Mouse (Mus musculus) neural tube, embryonic 14.5 days (tissue): Measurements from ENCODE around the gene Hist1h2af. TPM values are rescaled to one million over a fixed set of nuclear protein-coding genes. Genes with fewer than 3 reads are reported as not detected.
A peak's percentile ranks its signal among the peaks of the same experiment; 100 is the strongest.
"Not testable (repeated sequence)": the region's sequence is repeated elsewhere in the genome, so short reads cannot be mapped to it uniquely, and the experiment has no call there.

ENCODE experiments used
- ATAC-seq: fragments of 200-750 bp; cut with Nextera tagmentation; 2 replicates; pipeline ENCODE4 v1.8.0; 2017; ENCODE audit warnings: low read depth, mild to moderate bottlenecking, moderate TSS enrichment, moderate library complexity
- H3K27ac ChIP-seq: fragments of 300-500 bp; sonication (generic); 2 replicates; pipeline ENCODE4 v1.5.1; 2014; ENCODE audit warnings: low read depth, mild to moderate bottlenecking, control low read depth, low read length, moderate library complexity, mixed read lengths
- H3K27me3 ChIP-seq: fragments of 300-500 bp; sonication (generic); 2 replicates; pipeline ENCODE4 v1.6.1; 2014; ENCODE audit warnings: low read length; ENCODE audit not compliant: control insufficient read depth, insufficient read depth
- H3K36me3 ChIP-seq: fragments of 300-500 bp; sonication (generic); 2 replicates; pipeline ENCODE4 v1.6.1; 2014; ENCODE audit warnings: low read length, mixed read lengths; ENCODE audit not compliant: control insufficient read depth, insufficient read depth
- H3K4me1 ChIP-seq: fragments of 300-500 bp; sonication (generic); 2 replicates; pipeline ENCODE4 v1.6.1; 2014; ENCODE audit warnings: low read length; ENCODE audit not compliant: control insufficient read depth, insufficient read depth
- H3K4me2 ChIP-seq: fragments of 300-500 bp; sonication (generic); 2 replicates; pipeline ENCODE4 v1.6.1; 2014; ENCODE audit warnings: mild to moderate bottlenecking, low read depth, low read length, control low read depth
- H3K4me3 ChIP-seq: fragments of 300-500 bp; sonication (generic); 2 replicates; pipeline ENCODE4 v1.5.1; 2014; ENCODE audit warnings: low read depth, low read length, control low read depth, mixed read lengths
- H3K9ac ChIP-seq: fragments of 300-500 bp; sonication (generic); replicated peaks from 2 replicates; pipeline ENCODE4 v1.6.1; 2014; ENCODE audit warnings: low read depth, mild to moderate bottlenecking, control low read depth, low read length, mixed read lengths
- H3K9me3 ChIP-seq: fragments of 300-500 bp; sonication (generic); 2 replicates; pipeline ENCODE4 v1.6.1; 2016; ENCODE audit warnings: low read length; ENCODE audit not compliant: control insufficient read depth
- WGBS: fragments of 180-500 bp; shearing (Covaris S2); extraction: QIAGEN DNeasy Blood & Tissue Kit; methylation state at CpG from one replicate; pipeline ENCODE4 v1.1.7; 2014; 5-methylcytosine and 5-hydroxymethylcytosine counted together
- polyA plus RNA-seq: library from polyadenylated mRNA; unstranded; fragments of >200 nt; fragmentation: Nextera tagmentation; extraction: Ambion mirVana; gene quantifications from 2 replicates; pipeline ENCODE4 v1.2.1, GENCODE M21; 2014

Hist1h2af gene
- polyA plus RNA-seq, 1 experiment from 2014 or later: not detected

DNA sequence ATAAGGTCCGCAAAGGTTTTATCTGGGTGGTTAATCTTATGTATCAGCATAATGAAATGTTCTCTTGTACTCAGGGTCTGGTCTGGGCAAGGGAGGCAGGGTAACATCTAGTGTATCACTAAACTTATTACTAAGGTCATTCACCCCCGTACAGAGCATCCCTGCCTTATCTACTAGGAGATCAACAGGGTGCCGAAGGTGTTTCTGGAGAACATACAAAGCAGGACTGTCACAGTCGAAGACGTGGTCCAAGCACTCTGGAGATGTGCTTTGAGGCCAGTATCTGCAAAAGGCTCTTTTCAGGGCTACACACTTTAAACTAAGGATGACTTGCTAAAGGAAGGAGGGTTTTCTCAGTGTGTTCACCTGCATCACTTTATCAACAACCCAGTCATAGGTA is 13.0 kb downstream of the Hist1h2af start:
- H3K4me3 ChIP-seq: no peak overlapping the region
- 86% methylated on average over 5 of the region's 5 CpGs for WGBS
- no peaks in the 10 kb centered on the region for H3K27me3 ChIP-seq
- ATAC-seq: no peak
- no peak overlapping the region for H3K4me2 ChIP-seq
- no peaks in the 10 kb centered on the region for H3K36me3 ChIP-seq
- H3K9ac ChIP-seq: no peak overlapping the region
- no peaks in the 10 kb centered on the region for H3K9me3 ChIP-seq
- no peak overlapping the region for H3K27ac ChIP-seq
- no peaks in the 10 kb centered on the region for H3K4me1 ChIP-seq

DNA sequence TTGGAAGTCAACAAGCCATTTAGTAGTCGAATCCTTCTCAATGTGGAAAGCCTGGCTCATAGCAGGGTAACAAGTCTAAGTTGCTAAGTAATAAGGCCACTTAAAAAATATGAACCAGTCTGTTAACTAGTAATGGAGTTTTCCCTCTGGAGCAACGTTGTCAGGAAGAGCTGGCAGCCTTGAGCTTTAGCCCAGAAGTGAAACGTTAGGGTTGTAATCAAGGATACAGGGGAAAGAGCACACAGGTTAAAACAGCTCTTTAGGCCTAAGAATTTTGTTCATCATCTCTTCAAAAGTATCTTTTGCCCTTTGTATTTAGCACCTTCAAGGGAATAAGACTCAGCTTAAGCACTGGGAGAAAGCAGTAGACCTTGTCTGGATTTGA is 17.0 kb downstream of the Hist1h2af start:
- ATAC-seq: no peak
- 3% methylated on average over 3 of the region's 3 CpGs for WGBS
- H3K4me1 ChIP-seq: 0 out of 2 replicates have a peak, but pooled peaks cover 3% of the 10 kb centered on the region
- peak overlapping the region; percentile 84 for H3K27ac ChIP-seq
- no peaks in the 10 kb centered on the region; the same call in 1 of the 2 replicates for H3K27me3 ChIP-seq
- H3K9ac ChIP-seq: no peak overlapping the region
- H3K36me3 ChIP-seq: no peaks in the 10 kb centered on the region
- H3K9me3 ChIP-seq: no peaks in the 10 kb centered on the region
- H3K4me2 ChIP-seq: peak overlapping the region; percentile 52
- H3K4me3 ChIP-seq: peak overlapping the region; percentile 34

- peak within 1 kb of the TSS; percentile 34 for H3K4me3 ChIP-seq
- peak within 1 kb of the TSS; percentile 52 for H3K4me2 ChIP-seq
- not testable (repeated sequence) for H3K9me3 ChIP-seq, H3K4me1 ChIP-seq, H3K27me3 ChIP-seq, H3K36me3 ChIP-seq
- H3K27ac ChIP-seq: peak within 1 kb of the TSS; percentile 84
- 1% methylated on average over 44 of the region's 47 CpGs for WGBS
- H3K9ac ChIP-seq: peak within 1 kb of the TSS; percentile 43
- ATAC-seq: peak; percentile 91
Observed at GRCm38 (mm10) chr13:23551146-23551834, 17.6 kb downstream of the Hist1h2af start, which contains the start of gene Hist1h4f. TSS of gene Hist1h4f (minus strand) at chr13:23551648.

DNA sequence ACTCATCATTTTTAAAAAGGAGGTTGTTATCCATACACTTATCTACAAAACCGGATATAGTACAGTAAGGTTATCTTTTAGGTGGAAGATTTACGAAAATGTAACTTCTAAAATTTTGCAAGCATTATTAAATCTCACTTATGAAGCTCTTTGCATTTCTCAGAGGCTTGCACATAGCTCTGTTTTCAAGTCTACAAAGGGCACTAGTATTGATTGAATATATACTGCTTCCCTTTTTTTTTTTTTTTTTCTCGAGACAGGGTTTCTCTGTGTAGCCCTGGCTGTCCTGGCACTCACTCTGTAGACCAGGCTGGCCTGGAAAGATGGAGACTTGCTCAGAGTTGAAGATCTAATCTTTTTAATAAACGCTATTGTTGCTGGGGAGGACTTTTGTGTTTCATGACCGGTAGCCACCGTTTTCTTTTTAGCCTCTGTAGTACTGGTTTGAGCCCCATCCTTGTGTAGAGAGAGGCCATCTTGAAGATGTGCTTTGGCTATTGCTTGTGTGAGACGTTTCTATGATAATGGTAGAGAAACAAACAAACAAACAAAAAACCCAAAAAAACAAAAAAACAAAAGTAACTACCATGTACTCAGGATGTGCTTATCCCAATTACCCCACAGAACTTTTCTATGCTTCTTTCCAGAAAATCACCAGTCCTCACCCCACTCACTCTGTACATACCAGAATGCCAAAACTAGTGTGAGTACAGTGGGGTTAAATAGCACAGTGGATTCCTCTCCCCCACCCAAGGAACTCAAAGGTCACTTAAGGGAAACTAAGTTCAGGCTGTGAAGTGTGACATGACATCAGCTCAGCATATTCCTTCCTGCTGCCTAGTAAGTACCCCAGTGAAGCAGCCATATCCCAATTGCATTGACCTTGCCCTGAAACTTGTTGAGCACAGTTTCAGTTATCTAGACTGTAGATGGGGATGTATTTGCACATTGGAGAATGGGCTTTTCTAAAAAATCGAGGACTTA is 18.5 kb downstream of the Hist1h2af start:
- Histone ChIP-seq H3K4me2 (peak overlapping the region; percentile 52), H3K36me3 (no peaks in the 10 kb centered on the region), H3K27me3 (no peaks in the 10 kb centered on the region; the same call in 1 of the 2 replicates), H3K4me1 (0 out of 2 replicates have a peak, but pooled peaks cover 3% of the 10 kb centered on the region), H3K9me3 (no peaks in the 10 kb centered on the region), H3K4me3 (peak overlapping the region; percentile 34), H3K27ac (peak overlapping the region; percentile 84; the same call in 1 of the 2 replicates), H3K9ac (no peak overlapping the region)
- no peak for ATAC-seq
- WGBS: 60% methylated on average over 8 of the region's 8 CpGs

DNA sequence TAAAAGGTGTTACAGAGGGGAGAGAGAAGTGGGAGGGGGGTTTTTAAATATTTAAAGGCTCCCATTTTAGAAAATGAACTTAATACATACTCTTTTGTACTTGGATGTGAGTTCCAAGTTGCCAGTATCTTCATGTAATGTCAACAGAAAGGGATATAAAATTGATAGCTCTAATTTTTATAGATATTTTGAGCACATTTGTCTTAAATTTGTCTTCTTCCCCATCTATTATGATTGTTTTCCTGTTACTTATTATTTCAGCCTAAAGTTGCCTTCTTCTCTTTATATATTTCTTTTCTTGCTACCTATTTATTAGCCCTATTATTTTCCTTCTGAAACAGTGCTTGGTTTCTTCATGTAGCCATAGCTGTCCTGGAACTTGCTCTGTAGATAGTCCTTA is 19.3 kb downstream of the Hist1h2af start, which contains the start of gene Hist1h1d:
Hist1h1d (plus strand) TSS at position 301 of the 400 bp plus-strand sequence.
- 0 out of 2 replicates have a peak, but pooled peaks cover 3% of the 10 kb centered on the region for H3K4me1 ChIP-seq
- H3K9ac ChIP-seq: no peak within 1 kb of the TSS
- ATAC-seq: no peak
- no peaks in the 10 kb centered on the region for H3K36me3 ChIP-seq
- H3K4me2 ChIP-seq: peak within 1 kb of the TSS; percentile 77
- no peak within 1 kb of the TSS for H3K4me3 ChIP-seq
- no peak within 1 kb of the TSS; the same call in 1 of the 2 replicates for H3K27ac ChIP-seq
- no peaks in the 10 kb centered on the region for H3K9me3 ChIP-seq
- no peaks in the 10 kb centered on the region; the same call in 1 of the 2 replicates for H3K27me3 ChIP-seq

DNA sequence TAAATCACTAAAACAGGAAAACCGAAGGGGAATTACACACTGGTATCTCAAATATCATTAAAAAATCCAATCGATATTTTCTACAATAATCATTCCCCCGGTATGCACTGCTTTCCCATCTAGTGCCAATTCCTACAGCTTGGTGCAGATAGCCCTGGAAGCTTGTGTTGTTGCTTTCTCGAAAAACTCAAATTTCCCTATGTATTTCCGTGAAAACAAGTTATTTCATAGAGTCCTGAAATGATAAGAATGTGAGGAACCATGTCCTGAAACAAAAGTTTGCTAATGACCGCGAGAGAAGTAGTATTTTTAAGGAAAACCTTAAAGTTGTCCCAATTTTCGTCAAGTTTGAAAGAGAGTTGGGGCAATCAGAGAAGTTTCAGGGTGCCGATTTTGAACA is 20.7 kb downstream of the Hist1h2af start:
- Histone ChIP-seq H3K4me2 (peak overlapping the region; percentile 77), H3K9ac (peak overlapping the region; percentile 50; the same call in 1 of the 2 replicates), H3K27me3 (no peaks in the 10 kb centered on the region; the same call in 1 of the 2 replicates), H3K36me3 (no peaks in the 10 kb centered on the region), H3K27ac (peak overlapping the region; percentile 81; the same call in 1 of the 2 replicates), H3K4me3 (peak overlapping the region; percentile 43), H3K9me3 (no peaks in the 10 kb centered on the region), H3K4me1 (0 out of 2 replicates have a peak, but pooled peaks cover 3% of the 10 kb centered on the region)
- no peak for ATAC-seq
- WGBS: 20% methylated on average over 9 of the region's 9 CpGs

- under 1% methylated on average over 54 of the region's 54 CpGs for WGBS
- Histone ChIP-seq H3K4me3 (peak overlapping the region; percentile 43), H3K4me2 (peak overlapping the region; percentile 77), H3K36me3 (no peaks in the 10 kb centered on the region), H3K4me1 (0 out of 2 replicates have a peak, but pooled peaks cover 3% of the 10 kb centered on the region), H3K27ac (peak overlapping the region; percentile 81), H3K9ac (peak overlapping the region; percentile 50), H3K27me3 (no peaks in the 10 kb centered on the region; the same call in 1 of the 2 replicates), H3K9me3 (no peaks in the 10 kb centered on the region)
- peak; percentile 83 for ATAC-seq
Observed at GRCm38 (mm10) chr13:23554925-23555838, 21.5 kb downstream of the Hist1h2af start.

GRCm38 (mm10) chr13:23555839-23556416 is 22.2 kb downstream of the Hist1h2af start:
- WGBS: under 1% methylated on average over 18 of the region's 18 CpGs
- Histone ChIP-seq H3K4me2 (peak overlapping the region; percentile 77), H3K27me3 (no peaks in the 10 kb centered on the region; the same call in 1 of the 2 replicates), H3K36me3 (no peaks in the 10 kb centered on the region), H3K4me1 (0 out of 2 replicates have a peak, but pooled peaks cover 3% of the 10 kb centered on the region), H3K27ac (peak overlapping the region; percentile 81), H3K4me3 (peak overlapping the region; percentile 43), H3K9ac (peak overlapping the region; percentile 50), H3K9me3 (no peaks in the 10 kb centered on the region)
- ATAC-seq: peak; percentile 79
